Mouse (Mus musculus) heart, embryonic 13.5 days (tissue): ENCODE data around the gene Zdhhc12. TPM values are rescaled to one million over a fixed set of nuclear protein-coding genes. Genes with fewer than 3 reads are reported as not detected.
"Not testable (repeated sequence)": the region's sequence is repeated elsewhere in the genome, so short reads cannot be mapped to it uniquely, and the experiment has no call there.

Experiments used
- ATAC-seq: fragments of 200-750 bp; cut with Nextera tagmentation; 2 replicates; pipeline ENCODE4 v1.8.0; 2017; ENCODE audit warnings: moderate TSS enrichment; ENCODE audit not compliant: insufficient number of reproducible peaks, low FRiP score, low TSS enrichment; ENCODE audit errors: extremely low read depth
- H3K27ac ChIP-seq: fragments of 300-500 bp; sonication (generic); replicated peaks from 2 replicates; pipeline ENCODE4 v1.5.1; 2015; ENCODE audit warnings: moderate library complexity, mild to moderate bottlenecking, inconsistent platforms
- H3K27me3 ChIP-seq: fragments of 300-500 bp; sonication (generic); replicated peaks from 2 replicates; pipeline ENCODE4 v1.6.1; 2015; ENCODE audit warnings: mild to moderate bottlenecking, inconsistent platforms
- H3K36me3 ChIP-seq: fragments of 300-500 bp; sonication (generic); 2 replicates; pipeline ENCODE4 v1.6.1; 2015; ENCODE audit warnings: mild to moderate bottlenecking, inconsistent platforms
- H3K4me1 ChIP-seq: fragments of 300-500 bp; sonication (generic); 2 replicates; pipeline ENCODE4 v1.6.1; 2015; ENCODE audit warnings: inconsistent platforms
- H3K4me2 ChIP-seq: fragments of 300-500 bp; sonication (generic); 2 replicates; pipeline ENCODE4 v1.6.1; 2015; ENCODE audit warnings: inconsistent platforms, mild to moderate bottlenecking, moderate library complexity
- H3K4me3 ChIP-seq: fragments of 300-500 bp; sonication (generic); 2 replicates; pipeline ENCODE4 v1.5.1; 2015; ENCODE audit warnings: moderate library complexity, mild to moderate bottlenecking, inconsistent platforms
- H3K9ac ChIP-seq: fragments of 300-500 bp; sonication (generic); 2 replicates; pipeline ENCODE4 v1.6.1; 2015; ENCODE audit warnings: inconsistent platforms, mild to moderate bottlenecking, moderate library complexity
- H3K9me3 ChIP-seq: fragments of 300-500 bp; sonication (generic); 2 replicates; pipeline ENCODE4 v1.6.1; 2016; ENCODE audit warnings: inconsistent platforms
- whole genome bisulfite sequencing: fragments of 180-500 bp; shearing (Covaris S2); methylation state at CpG from one replicate; pipeline ENCODE4 v1.1.7; 2015; ENCODE audit warnings: mixed read lengths; 5-methylcytosine and 5-hydroxymethylcytosine counted together
- polyA plus RNA-seq: library from polyadenylated mRNA; unstranded; fragments of >200 nt; fragmentation: Nextera tagmentation; extraction: Ambion mirVana; gene quantifications from 2 replicates; pipeline ENCODE4 v1.2.1, GENCODE M21; 2015

The Zdhhc12 gene
- polyA plus RNA-seq, 1 experiment from 2014 or later, result 36.5 TPM

DNA sequence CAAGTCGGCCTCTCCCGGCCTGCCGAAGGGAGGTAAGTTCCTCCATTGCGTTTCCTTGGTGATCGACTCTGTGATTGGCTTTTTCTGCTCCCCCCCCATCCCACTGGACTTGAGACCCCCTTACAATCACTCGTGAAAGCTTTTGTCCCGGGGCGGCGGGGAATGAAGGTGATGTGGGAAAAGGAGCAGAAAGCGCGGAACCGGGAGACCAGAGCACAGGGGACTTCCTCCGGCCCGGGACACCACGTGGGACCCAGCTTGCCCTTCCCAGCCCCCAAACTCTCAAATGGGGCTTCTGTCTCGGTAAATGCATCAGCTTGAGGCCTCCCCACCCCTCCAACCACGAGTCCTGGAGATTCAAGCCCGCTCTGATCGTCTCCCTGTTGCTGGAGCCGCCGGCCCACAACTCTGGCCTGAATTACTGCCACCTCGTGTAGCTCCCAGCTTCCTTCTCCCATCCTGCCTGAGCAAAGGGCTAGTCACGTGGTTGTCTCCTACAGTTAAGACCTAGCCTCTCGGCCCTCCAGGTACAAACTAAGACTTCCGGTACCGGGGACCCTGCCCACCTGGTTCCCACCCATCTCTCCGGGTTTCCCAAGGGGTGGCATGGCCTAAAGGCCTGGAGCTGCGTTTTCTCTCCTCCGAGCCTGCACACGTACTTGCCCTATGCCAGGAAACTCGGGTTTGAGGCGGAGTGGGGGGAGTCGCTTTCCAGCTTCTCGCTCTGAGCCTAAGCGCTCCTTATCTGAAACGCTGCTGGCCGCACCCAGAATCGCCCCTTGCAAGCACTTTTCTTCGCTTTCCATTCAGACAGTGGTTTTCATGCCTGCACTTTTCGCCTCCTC, 31.0 kb downstream of the Zdhhc12 start:
- Histone ChIP-seq H3K9ac (peak overlapping the region; percentile 90), H3K9me3 (no peaks in the 10 kb centered on the region), H3K4me2 (peak overlapping the region; percentile 80), H3K27me3 (no peaks in the 10 kb centered on the region), H3K4me3 (peak overlapping the region; percentile 69), H3K4me1 (peaks cover 36% of the 10 kb centered on the region), H3K36me3 (no peaks in the 10 kb centered on the region), H3K27ac (peak overlapping the region; percentile 94)
- no peak for ATAC-seq
- under 1% methylated on average over 40 of the region's 40 CpGs for WGBS

DNA sequence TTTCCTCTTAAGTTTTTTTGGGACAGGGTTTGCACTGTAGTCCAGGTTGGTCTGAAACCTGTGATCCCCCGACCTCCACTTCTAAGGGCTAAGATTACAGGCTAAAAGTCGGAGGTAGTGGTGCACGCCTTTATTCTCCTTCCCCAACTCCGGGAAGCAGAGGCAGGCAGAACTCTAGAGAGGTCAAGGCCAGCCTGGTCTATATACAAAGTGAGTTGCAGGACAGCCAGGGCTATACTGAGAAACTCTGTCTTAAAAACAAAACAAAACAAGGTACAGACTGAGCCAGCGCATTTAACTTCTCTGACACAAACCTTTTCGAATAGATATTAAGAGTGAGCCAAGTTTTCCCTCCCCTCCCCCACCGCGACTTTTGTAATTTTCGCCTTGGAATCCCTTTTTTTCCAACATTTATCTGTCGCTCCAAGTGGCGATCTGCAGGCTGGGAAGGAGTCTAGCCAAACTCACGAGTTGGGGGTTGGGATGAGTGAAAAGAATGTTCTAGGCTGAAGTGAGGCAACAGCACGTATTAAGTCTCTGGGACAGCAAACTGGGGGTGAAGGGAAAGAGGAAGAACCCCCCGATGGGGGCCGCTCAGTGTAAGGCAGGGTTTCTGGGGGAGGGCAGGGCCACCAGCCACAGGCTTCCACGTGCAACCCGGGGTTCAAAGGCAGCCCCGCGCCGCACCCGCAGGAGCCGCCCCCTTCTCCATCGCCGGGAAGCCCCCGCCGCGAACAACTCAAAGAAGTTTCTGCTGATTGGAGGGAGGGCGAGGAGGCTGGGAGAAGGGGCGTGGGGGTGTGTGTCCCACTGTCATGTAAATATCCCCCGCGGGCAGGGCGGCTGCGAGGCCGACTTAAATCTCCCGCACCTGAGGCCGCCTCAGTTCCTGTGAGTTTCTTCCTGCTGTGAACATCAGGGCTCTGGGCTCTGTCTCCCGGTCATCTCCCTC, 32.0 kb downstream of the Zdhhc12 start:
- WGBS, result 7% methylated on average over 37 of the region's 37 CpGs
- Histone ChIP-seq H3K4me3 (peak overlapping the region; percentile 69), H3K27ac (peak overlapping the region; percentile 94), H3K4me2 (peak overlapping the region; percentile 80), H3K36me3 (no peaks in the 10 kb centered on the region), H3K4me1 (peaks cover 41% of the 10 kb centered on the region), H3K9ac (peak overlapping the region; percentile 90), H3K27me3 (no peaks in the 10 kb centered on the region), H3K9me3 (no peaks in the 10 kb centered on the region)
- ATAC-seq, result no peak

DNA sequence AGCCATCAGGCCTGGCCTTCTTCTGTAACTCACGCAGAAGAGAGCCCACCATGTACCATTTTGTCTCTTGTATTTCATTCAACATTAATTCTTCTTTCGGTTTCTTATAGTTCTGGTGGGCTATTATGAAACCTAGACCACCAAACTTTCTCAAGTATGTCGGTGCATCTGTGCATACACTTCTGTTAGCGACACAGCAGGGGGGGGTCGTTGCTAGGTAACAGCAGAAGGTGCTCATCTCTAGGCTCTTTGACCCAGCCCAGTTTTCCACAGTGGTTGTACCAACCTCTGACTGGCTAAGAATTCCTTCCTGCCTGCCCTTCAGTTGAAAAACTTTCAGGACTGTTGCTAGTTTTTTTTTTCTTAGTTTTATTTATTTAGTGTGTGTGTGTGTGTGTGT, 35.0 kb downstream of the Zdhhc12 start:
- H3K4me3 ChIP-seq, result no peak overlapping the region
- H3K27ac ChIP-seq, result no peak overlapping the region
- H3K36me3 ChIP-seq, result no peaks in the 10 kb centered on the region
- H3K9me3 ChIP-seq, result no peaks in the 10 kb centered on the region
- no peak overlapping the region for H3K4me2 ChIP-seq
- no peak for ATAC-seq
- H3K9ac ChIP-seq, result no peak overlapping the region
- 56% methylated on average over 5 of the region's 5 CpGs for WGBS
- peaks cover 18% of the 10 kb centered on the region for H3K4me1 ChIP-seq
- 0 out of 2 replicates have a peak, but pooled peaks cover 5% of the 10 kb centered on the region for H3K27me3 ChIP-seq

DNA sequence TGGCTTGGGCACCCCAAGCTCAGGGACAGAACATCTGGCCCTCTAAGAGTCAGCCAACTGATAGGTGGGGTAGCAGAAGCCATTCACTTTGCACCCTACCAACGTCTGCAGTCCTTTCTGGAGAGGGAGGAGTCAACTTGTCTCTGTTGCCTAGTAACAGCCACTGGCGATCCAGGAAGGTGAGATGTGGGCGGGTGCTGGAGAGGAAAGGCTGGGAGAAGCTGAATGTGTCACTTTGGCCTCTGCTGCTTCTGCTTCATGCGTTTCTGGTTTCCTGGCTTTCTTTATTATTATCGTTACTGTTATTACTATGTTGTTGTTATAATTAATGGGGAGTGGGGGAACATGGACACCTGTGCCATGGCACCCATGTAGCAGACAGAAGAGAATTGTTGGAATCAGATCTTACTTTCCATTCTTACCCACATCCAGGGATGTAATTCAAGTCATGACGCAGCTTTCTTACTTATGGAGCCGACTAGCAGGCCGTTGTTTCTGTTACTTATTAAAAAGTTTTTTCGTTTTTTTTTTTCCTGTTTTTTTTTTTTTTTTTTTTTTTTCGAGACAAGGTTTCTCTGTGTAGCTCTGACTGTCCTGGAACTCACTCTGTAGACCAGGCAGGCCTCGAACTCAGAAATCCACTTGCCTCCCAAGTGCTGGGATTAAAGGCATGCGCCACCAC, 36.1 kb downstream of the Zdhhc12 start, which contains the start of gene Set:
TSS of gene Set (plus strand) at position 156 of the 682 bp plus-strand sequence.
- ATAC-seq, result no peak
- 46% methylated on average over 11 of the region's 12 CpGs for WGBS
- no peak within 1 kb of the TSS for H3K4me3 ChIP-seq
- no peaks in the 10 kb centered on the region for H3K9me3 ChIP-seq
- no peak within 1 kb of the TSS for H3K9ac ChIP-seq
- no peak within 1 kb of the TSS for H3K27ac ChIP-seq
- H3K27me3 ChIP-seq, result 0 out of 2 replicates have a peak, but pooled peaks cover 7% of the 10 kb centered on the region
- H3K4me1 ChIP-seq, result peaks cover 12% of the 10 kb centered on the region
- H3K36me3 ChIP-seq, result no peaks in the 10 kb centered on the region
- no peak within 1 kb of the TSS for H3K4me2 ChIP-seq

DNA sequence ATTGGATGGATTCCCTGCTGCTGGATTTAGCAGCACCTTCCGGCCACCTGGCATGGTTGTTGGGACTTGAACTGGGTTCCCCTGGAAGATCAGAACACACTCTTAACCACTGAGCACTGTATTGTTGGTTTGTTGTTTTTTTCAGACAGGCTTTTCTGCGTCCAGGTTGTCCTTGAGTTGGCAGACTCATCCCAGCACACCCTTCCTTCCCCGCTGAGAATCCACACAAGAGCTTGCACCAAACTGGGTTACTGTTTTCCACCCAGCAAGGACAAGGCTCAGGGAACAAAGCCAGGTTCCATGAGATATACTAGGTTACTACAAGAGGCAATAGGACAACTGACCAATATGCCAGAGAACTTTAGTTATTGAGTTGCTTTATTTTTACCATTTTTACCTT, 36.7 kb downstream of the Zdhhc12 start:
- Histone ChIP-seq H3K27ac (no peak overlapping the region), H3K4me2 (no peak overlapping the region), H3K27me3 (0 out of 2 replicates have a peak, but pooled peaks cover 7% of the 10 kb centered on the region), H3K4me3 (no peak overlapping the region), H3K9ac (no peak overlapping the region), H3K36me3 (no peaks in the 10 kb centered on the region), H3K9me3 (no peaks in the 10 kb centered on the region), H3K4me1 (peaks cover 12% of the 10 kb centered on the region)
- WGBS, result 81% methylated on average over 3 of the region's 3 CpGs
- no peak for ATAC-seq

DNA sequence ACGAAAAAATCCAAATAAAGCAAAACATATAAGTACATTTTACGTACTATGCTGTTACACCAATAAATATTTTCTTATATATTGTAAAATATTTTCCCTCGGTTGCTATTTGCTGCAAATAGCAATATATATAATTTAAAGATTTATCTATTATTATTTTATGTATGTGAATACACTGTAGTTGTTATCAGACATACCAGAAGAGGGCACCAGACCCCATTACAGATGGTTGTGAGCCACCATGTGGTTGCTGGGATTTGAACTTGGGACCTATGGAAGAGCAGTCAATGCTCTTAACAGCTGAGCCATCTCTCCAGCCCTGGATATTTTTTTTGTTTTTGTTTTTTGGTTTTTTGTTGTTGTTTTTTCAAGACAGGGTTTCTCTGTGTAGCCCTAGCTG, 38.1 kb downstream of the Zdhhc12 start:
- not testable (repeated sequence) for ATAC-seq

DNA sequence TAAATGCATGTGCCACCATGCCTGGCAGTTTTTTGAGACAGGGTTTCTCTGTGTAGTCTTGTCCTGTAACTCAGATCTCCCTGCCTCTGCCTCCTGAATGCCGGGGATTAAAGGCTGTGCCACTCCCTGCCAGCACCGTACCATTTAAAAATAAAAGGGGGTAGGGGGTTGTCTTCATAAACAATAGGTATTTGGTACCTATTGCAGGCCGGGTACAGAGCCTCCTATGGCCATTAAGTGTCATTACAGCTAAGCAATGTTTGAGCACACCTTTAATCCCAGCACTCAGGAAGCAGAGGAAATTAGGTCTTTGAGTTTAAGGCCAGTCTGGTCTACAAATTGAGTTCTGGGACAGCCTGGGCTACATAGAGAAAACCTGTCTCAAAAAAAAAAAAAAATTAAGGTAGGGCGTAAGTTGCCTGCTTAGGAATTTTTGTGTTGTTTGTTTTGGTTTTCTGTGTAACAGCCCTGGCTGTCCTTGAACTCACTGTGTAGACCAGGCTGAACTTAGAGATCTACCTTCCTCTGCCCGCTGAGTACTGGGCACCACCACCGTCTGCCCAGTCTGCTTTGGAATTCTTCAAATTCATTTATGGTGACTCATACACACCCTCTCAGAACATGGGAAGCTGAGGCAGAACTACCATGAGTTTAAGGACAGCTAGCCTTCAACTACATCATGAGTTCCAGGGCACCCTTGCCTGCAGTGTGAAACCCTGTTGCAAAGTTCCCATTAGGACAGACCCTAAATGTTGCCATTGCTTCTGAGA, 41.3 kb downstream of the Zdhhc12 start:
- peaks cover 7% of the 10 kb centered on the region; the same call in 1 of the 2 replicates for H3K27me3 ChIP-seq
- H3K4me2 ChIP-seq, result no peak overlapping the region
- no peak overlapping the region for H3K27ac ChIP-seq
- ATAC-seq, result no peak
- H3K9ac ChIP-seq, result no peak overlapping the region
- H3K4me3 ChIP-seq, result no peak overlapping the region
- H3K9me3 ChIP-seq, result no peaks in the 10 kb centered on the region
- H3K36me3 ChIP-seq, result no peaks in the 10 kb centered on the region
- WGBS, result 37% methylated on average over 6 of the region's 6 CpGs
- peaks cover 10% of the 10 kb centered on the region for H3K4me1 ChIP-seq

More for the DNA sequence above, 38.1 kb downstream of the Zdhhc12 start:
- 90% methylated on average over 3 of the region's 3 CpGs for WGBS
- not testable (repeated sequence) for H3K27ac ChIP-seq, H3K4me1 ChIP-seq, H3K27me3 ChIP-seq, H3K4me2 ChIP-seq, H3K9ac ChIP-seq, H3K36me3 ChIP-seq, H3K4me3 ChIP-seq, H3K9me3 ChIP-seq

DNA sequence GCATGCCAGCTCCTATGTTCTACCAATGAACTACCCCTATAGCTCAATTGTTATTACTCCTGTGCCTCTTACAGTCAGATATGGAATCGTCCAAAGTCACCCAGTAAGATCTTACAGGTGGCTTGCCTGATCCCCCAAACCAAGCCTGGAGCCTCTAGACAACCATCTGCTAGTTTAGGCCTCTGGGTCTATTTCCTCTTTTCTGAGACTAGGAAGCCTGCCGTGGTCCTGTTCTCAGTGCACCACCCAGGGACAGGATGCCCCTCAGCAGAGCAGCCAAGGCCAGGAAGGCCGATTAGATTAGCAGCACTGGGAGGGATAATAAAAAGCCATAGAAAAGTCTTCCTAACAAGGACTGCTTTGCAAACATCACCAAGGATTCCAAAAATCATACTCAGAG, 43.6 kb downstream of the Zdhhc12 start:
- WGBS, result 76% methylated on average over 3 of the region's 3 CpGs
- Histone ChIP-seq H3K4me2 (no peak overlapping the region), H3K4me3 (no peak overlapping the region), H3K9ac (no peak overlapping the region), H3K4me1 (peaks cover 7% of the 10 kb centered on the region), H3K27me3 (peaks cover 7% of the 10 kb centered on the region; the same call in 1 of the 2 replicates), H3K27ac (peak overlapping the region; percentile 94; the same call in 1 of the 2 replicates), H3K9me3 (no peaks in the 10 kb centered on the region), H3K36me3 (peaks cover 10% of the 10 kb centered on the region; the same call in 1 of the 2 replicates)
- ATAC-seq, result no peak

DNA sequence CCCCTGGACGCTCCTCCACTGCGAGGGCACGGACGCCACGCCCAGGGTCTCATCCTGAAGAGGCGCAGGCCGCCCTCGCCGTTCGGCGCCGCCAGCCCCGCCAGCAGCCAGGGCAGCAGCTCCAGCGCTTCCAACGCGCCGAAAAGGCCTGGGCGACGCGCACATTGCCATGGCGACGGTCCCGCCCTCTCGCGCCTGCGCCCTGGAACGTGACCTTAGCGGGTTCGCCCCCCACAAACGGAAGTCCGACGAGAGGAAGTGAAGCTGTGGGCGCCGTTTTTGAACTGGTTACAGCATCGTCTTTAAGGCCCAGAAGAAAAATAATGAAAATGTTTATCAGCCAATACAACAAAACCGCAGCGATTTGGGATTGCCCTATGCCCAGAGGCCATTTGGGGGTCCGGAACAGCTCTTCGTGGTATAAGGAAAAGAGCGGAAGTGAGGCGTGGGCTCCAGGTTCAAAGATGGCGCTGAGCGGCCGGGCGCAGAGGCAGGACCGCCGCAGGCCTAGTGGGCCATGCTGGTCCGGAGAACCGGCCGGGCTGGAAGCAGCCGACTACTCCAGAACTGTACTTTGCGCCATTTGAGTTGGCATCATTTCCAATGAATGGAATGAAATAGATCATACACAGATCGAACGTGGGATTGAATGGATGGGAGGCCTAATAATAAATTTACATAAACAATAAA, 44.6 kb downstream of the Zdhhc12 start, which contains the start of gene Wdr34:
TSS of gene Wdr34 (minus strand) at position 183 of the 690 bp plus-strand sequence.
- peak within 1 kb of the TSS; percentile 88 for H3K9ac ChIP-seq
- H3K4me1 ChIP-seq, result peaks cover 7% of the 10 kb centered on the region
- peaks cover 5% of the 10 kb centered on the region; the same call in 1 of the 2 replicates for H3K27me3 ChIP-seq
- H3K9me3 ChIP-seq, result no peaks in the 10 kb centered on the region
- WGBS, result 1% methylated on average over 54 of the region's 54 CpGs
- peak within 1 kb of the TSS; percentile 79 for H3K4me2 ChIP-seq
- peak within 1 kb of the TSS; percentile 76 for H3K4me3 ChIP-seq
- peak within 1 kb of the TSS; percentile 94 for H3K27ac ChIP-seq
- peaks cover 10% of the 10 kb centered on the region; the same call in 1 of the 2 replicates for H3K36me3 ChIP-seq
- peak; percentile 93 for ATAC-seq

DNA sequence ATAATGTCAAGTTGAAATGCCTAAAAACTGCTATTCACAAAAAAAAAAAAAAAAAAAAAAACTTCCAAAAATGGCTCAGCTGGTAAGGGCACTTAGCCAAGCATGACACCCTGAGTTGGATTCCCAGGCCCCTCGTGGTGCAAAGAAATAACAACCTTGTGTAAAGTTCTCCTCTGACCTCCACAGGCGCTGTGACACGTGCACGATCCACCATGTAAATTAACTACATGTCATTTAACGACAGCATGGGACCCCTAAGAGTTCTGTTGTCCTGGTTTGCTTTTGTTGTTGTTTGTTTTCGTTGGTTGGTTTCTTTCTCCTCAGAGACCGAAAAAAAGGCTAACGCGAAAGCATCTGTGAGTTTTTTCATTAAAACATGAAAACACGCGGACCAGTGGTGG, 45.3 kb downstream of the Zdhhc12 start:
- Histone ChIP-seq H3K9me3 (no peaks in the 10 kb centered on the region), H3K36me3 (peaks cover 10% of the 10 kb centered on the region; the same call in 1 of the 2 replicates), H3K4me1 (peaks cover 7% of the 10 kb centered on the region), H3K9ac (peak overlapping the region; percentile 88), H3K4me3 (peak overlapping the region; percentile 76), H3K4me2 (peak overlapping the region; percentile 79), H3K27me3 (no peaks in the 10 kb centered on the region; the same call in 1 of the 2 replicates), H3K27ac (peak overlapping the region; percentile 94)
- WGBS, result 57% methylated on average over 11 of the region's 11 CpGs
- no peak for ATAC-seq
